Mouse (Mus musculus): ENCODE measurements around the gene Rnf222. TPM values are rescaled to one million over a fixed set of nuclear protein-coding genes. Genes with fewer than 3 reads are reported as not detected.
A peak's percentile ranks its signal among the peaks of the same experiment; 100 is the strongest.

Gene Rnf222
- not detected in 2 replicates for polyA plus RNA-seq (2014; fragmentation: Nextera tagmentation; extraction: Ambion mirVana)

- Histone ChIP-seq H3K27me3 (ENCODE audit: control insufficient read depth, insufficient read depth, low read length) (no peaks in the 10 kb centered on the region), H3K9me3 (ENCODE audit: control insufficient read depth, low read length) (no peaks in the 10 kb centered on the region), H3K9ac (ENCODE audit: low read depth, low read length) (no peak within 1 kb of the TSS), H3K4me3 (ENCODE audit: low read depth, low read length) (no peak within 1 kb of the TSS), H3K36me3 (ENCODE audit: control insufficient read depth, insufficient read depth, low read length) (no peaks in the 10 kb centered on the region), H3K27ac (ENCODE audit: low read depth, low read length) (no peak within 1 kb of the TSS), H3K4me2 (replicated peaks; ENCODE audit: low read depth, low read length) (no peak within 1 kb of the TSS), H3K4me1 (replicated peaks; ENCODE audit: control insufficient read depth, insufficient read depth, low read length) (no peaks in the 10 kb centered on the region)
- WGBS = 34% methylated on average over 6 of the region's 6 CpGs
- no peak for DNase-seq (ENCODE audit: low spot score)
- no peak for ATAC-seq (ENCODE audit: low FRiP score)
Observed at GRCm38 (mm10) chr11:68888253-68888652, at the start of gene Rnf222. TSS of gene Rnf222 (plus strand) at chr11:68888553.

DNA sequence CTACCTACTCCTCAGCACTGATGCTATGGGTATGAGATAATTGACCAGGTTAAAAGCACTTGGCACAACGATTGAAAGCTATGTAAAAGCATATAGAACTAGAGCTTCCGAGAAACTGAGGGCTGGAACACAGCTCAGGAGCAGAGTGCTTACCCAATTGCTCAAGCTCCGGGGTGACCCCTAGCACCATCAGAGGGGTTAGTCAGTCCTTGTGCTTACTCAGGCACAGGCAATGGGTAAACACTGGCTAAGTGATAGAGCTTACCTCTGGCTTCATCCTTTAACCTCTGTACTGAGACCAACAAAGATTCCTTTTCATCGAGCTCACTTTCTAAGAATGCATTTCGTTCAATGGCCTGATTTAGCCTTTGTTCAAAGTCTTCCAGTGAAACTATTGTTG is 48.7 kb upstream of the Rnf222 start:
- ATAC-seq (ENCODE audit: low FRiP score) (no peak), DNase-seq (ENCODE audit: low spot score) (no peak)
- Histone ChIP-seq H3K9ac (ENCODE audit: low read depth, low read length) (no peak overlapping the region), H3K27ac (ENCODE audit: low read depth, low read length) (no peak overlapping the region), H3K9me3 (ENCODE audit: control insufficient read depth, low read length) (no peaks in the 10 kb centered on the region), H3K27me3 (ENCODE audit: control insufficient read depth, insufficient read depth, low read length) (no peaks in the 10 kb centered on the region), H3K4me2 (replicated peaks; ENCODE audit: low read depth, low read length) (no peak overlapping the region), H3K36me3 (ENCODE audit: control insufficient read depth, insufficient read depth, low read length) (0 out of 2 replicates have a peak, but pooled peaks cover 8% of the 10 kb centered on the region), H3K4me3 (ENCODE audit: low read depth, low read length) (no peak overlapping the region), H3K4me1 (replicated peaks; ENCODE audit: control insufficient read depth, insufficient read depth, low read length) (no peaks in the 10 kb centered on the region)
- 68% methylated on average over 5 of the region's 5 CpGs for WGBS

DNA sequence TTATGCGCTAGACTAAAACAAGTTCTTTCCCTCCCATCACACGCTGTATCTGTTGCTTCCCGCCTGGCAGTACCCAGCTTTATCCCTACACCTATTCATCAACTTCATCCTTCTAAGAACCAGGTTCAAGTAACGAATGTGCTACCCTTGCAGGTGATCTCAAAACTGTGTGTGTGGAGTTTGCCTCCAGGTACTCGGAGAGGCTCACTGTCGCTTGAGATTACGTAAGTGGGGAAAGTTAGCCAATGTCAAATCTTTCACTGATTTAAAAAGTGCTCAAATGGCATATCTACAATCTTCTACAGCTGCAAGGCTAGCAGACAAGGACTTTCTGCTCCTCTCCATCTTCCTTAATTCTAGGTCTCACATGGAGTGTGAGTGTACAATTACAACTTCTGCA is 37.5 kb upstream of the Rnf222 start:
- Histone ChIP-seq H3K9me3 (ENCODE audit: control insufficient read depth, low read length) (no peaks in the 10 kb centered on the region), H3K9ac (ENCODE audit: low read depth, low read length) (no peak overlapping the region), H3K36me3 (ENCODE audit: control insufficient read depth, insufficient read depth, low read length) (no peaks in the 10 kb centered on the region), H3K4me1 (replicated peaks; ENCODE audit: control insufficient read depth, insufficient read depth, low read length) (no peaks in the 10 kb centered on the region; the same call in 1 of the 2 replicates), H3K27me3 (ENCODE audit: control insufficient read depth, insufficient read depth, low read length) (no peaks in the 10 kb centered on the region), H3K27ac (ENCODE audit: low read depth, low read length) (no peak overlapping the region), H3K4me2 (replicated peaks; ENCODE audit: low read depth, low read length) (no peak overlapping the region), H3K4me3 (ENCODE audit: low read depth, low read length) (no peak overlapping the region)
- WGBS = 92% methylated on average over 7 of the region's 7 CpGs
- no peak for DNase-seq (ENCODE audit: low spot score)
- ATAC-seq (ENCODE audit: low FRiP score) = no peak

DNA sequence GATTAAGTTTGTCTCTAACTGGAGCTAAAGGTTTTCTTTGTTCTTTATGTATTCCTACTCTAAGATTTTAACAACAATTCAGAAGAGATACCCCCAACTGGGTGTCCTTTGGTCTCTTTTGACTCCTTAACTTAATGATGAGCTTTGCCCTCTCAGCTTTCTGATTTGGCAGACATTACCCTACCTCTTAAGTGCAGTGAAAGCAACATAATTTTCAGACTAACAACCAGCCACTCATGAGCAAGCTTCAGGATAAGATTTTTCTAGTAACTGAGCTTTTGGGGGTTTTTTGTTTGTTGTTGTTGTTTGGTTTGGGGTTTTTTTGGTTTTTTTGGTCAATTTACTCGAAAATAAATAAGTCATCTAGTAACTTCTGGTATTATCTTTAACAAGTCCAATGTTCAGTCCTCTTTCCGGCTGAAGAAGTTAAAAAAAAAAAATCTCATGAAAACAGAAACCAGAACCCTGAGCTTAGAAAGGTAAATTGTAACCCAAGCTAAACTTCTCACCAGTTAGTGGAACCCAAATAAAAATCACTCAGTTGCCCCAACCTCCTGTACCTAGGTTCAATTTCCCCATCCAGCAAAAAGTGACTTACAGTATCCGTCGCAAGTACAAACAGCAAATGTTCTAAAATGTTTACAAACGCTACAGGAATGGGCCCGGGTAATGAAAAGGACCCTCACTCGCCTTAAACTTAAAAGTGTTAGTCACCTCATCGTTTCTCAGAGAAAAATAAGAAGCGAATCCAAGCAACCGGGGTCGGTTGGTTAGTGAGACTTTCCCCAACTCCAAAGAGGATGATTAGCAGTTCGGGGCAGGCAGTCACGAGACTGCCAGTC is 36.5 kb upstream of the Rnf222 start:
- no peak for ATAC-seq (ENCODE audit: low FRiP score)
- no peaks in the 10 kb centered on the region for H3K9me3 ChIP-seq (ENCODE audit: control insufficient read depth, low read length)
- H3K4me3 ChIP-seq (ENCODE audit: low read depth, low read length) = peak overlapping the region; percentile 97
- no peaks in the 10 kb centered on the region for H3K36me3 ChIP-seq (ENCODE audit: control insufficient read depth, insufficient read depth, low read length)
- H3K27me3 ChIP-seq (ENCODE audit: control insufficient read depth, insufficient read depth, low read length) = no peaks in the 10 kb centered on the region
- peak overlapping the region; percentile 43 for H3K4me2 ChIP-seq (replicated peaks; ENCODE audit: low read depth, low read length)
- WGBS = 7% methylated on average over 13 of the region's 13 CpGs
- peak overlapping the region; percentile 91 for H3K9ac ChIP-seq (ENCODE audit: low read depth, low read length)
- peak overlapping the region; percentile 93 for H3K27ac ChIP-seq (ENCODE audit: low read depth, low read length)
- no peak for DNase-seq (ENCODE audit: low spot score)
- H3K4me1 ChIP-seq (replicated peaks; ENCODE audit: control insufficient read depth, insufficient read depth, low read length) = no peaks in the 10 kb centered on the region; the same call in 1 of the 2 replicates

DNA sequence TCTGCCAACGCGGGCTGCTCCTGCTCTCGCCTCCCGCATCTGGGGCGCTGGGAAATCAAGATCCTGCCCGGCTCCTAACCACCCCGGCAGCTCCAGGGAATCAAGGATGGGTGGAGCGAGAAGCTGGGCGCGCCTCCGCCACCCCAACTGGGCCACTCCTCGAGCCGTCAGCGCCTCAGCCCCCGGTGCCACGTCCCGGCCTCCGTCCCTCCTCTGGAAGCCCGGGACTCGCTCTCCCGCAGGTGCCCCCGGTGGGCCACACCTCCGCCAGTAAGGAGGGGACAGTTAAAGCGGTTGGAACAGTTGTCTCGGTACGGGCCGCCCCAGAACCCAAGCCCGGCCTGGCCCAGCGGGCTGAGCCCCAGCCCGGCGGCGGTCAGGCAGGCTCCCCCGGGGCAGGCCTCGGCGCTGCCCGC is 35.9 kb upstream of the Rnf222 start:
- no peaks in the 10 kb centered on the region for H3K27me3 ChIP-seq (ENCODE audit: control insufficient read depth, insufficient read depth, low read length)
- under 1% methylated on average over 34 of the region's 36 CpGs for WGBS
- H3K4me2 ChIP-seq (replicated peaks; ENCODE audit: low read depth, low read length) = peak overlapping the region; percentile 43
- no peaks in the 10 kb centered on the region for H3K36me3 ChIP-seq (ENCODE audit: control insufficient read depth, insufficient read depth, low read length)
- H3K27ac ChIP-seq (ENCODE audit: low read depth, low read length) = peak overlapping the region; percentile 93
- H3K9ac ChIP-seq (ENCODE audit: low read depth, low read length) = peak overlapping the region; percentile 91
- H3K4me1 ChIP-seq (replicated peaks; ENCODE audit: control insufficient read depth, insufficient read depth, low read length) = no peaks in the 10 kb centered on the region; the same call in 1 of the 2 replicates
- peak overlapping the region; percentile 97 for H3K4me3 ChIP-seq (ENCODE audit: low read depth, low read length)
- no peak for DNase-seq (ENCODE audit: low spot score)
- no peak; the same call in 1 of the 2 replicates for ATAC-seq (ENCODE audit: low FRiP score)
- H3K9me3 ChIP-seq (ENCODE audit: control insufficient read depth, low read length) = no peaks in the 10 kb centered on the region

DNA sequence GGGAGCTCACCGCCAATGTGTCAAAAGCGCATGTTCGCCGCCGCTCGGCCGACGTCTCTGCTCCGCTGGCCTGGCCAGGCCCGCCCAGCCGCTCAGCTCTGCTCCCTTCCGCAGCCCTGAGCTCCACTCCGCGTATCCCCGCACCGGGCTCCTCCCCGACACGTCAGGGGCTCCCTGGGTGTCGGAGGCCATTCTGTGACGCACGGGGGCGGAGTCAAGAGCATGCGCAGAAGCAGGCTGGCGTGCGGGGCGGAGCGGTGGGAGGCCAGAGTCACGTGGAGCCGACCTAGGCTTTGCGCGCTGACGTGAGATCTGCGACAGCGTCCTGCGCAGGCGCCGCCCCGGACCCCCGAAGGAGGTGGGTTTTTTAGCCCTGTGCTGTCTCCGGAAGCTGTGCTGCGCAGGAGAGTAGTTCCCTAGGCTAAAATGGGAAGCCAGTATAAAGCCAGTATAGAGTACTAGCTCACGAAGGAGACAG is 35.4 kb upstream of the Rnf222 start:
- ATAC-seq (ENCODE audit: low FRiP score) = peak; percentile 100
- peak overlapping the region; percentile 91 for H3K9ac ChIP-seq (ENCODE audit: low read depth, low read length)
- no peaks in the 10 kb centered on the region; the same call in 1 of the 2 replicates for H3K4me1 ChIP-seq (replicated peaks; ENCODE audit: control insufficient read depth, insufficient read depth, low read length)
- under 1% methylated on average over 42 of the region's 42 CpGs for WGBS
- no peaks in the 10 kb centered on the region for H3K27me3 ChIP-seq (ENCODE audit: control insufficient read depth, insufficient read depth, low read length)
- peak overlapping the region; percentile 97 for H3K4me3 ChIP-seq (ENCODE audit: low read depth, low read length)
- no peaks in the 10 kb centered on the region for H3K9me3 ChIP-seq (ENCODE audit: control insufficient read depth, low read length)
- H3K36me3 ChIP-seq (ENCODE audit: control insufficient read depth, insufficient read depth, low read length) = no peaks in the 10 kb centered on the region
- peak; percentile 100 for DNase-seq (ENCODE audit: low spot score)
- H3K4me2 ChIP-seq (replicated peaks; ENCODE audit: low read depth, low read length) = peak overlapping the region; percentile 43
- H3K27ac ChIP-seq (ENCODE audit: low read depth, low read length) = peak overlapping the region; percentile 93

- H3K9me3 ChIP-seq (ENCODE audit: control insufficient read depth, low read length) = no peaks in the 10 kb centered on the region
- 52% methylated on average over 14 of the region's 14 CpGs for WGBS
- ATAC-seq (ENCODE audit: low FRiP score) = no peak
Observed at GRCm38 (mm10) chr11:68853611-68854401, 34.5 kb upstream of the Rnf222 start.

DNA sequence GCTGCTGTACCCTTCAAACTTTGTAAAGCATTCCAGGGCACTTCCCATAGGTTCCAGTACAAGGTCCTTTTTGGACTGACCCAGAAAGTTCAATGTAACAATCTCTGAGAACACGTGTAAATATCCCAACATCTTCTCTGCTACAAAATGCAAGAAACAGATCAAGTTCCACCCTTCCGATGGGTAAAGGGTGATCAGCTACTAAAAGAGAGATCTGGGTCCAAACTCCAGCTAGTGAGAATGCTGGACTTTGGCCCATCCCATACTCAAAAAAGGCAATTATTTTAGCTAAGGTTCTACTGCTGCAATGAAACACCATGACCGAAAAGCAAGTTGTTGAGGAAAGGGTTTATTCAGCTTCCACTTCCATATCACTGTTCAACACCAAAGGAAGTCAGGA is 33.7 kb upstream of the Rnf222 start:
- Histone ChIP-seq H3K4me2 (replicated peaks; ENCODE audit: low read depth, low read length) (no peak overlapping the region), H3K27me3 (ENCODE audit: control insufficient read depth, insufficient read depth, low read length) (no peaks in the 10 kb centered on the region), H3K9me3 (ENCODE audit: control insufficient read depth, low read length) (no peaks in the 10 kb centered on the region), H3K36me3 (ENCODE audit: control insufficient read depth, insufficient read depth, low read length) (no peaks in the 10 kb centered on the region), H3K4me1 (replicated peaks; ENCODE audit: control insufficient read depth, insufficient read depth, low read length) (no peaks in the 10 kb centered on the region; the same call in 1 of the 2 replicates), H3K9ac (ENCODE audit: low read depth, low read length) (no peak overlapping the region), H3K4me3 (ENCODE audit: low read depth, low read length) (no peak overlapping the region), H3K27ac (ENCODE audit: low read depth, low read length) (no peak overlapping the region)
- DNase-seq (ENCODE audit: low spot score) (no peak), ATAC-seq (ENCODE audit: low FRiP score) (no peak)
- WGBS = 95% methylated on average over 3 of the region's 3 CpGs

More at GRCm38 (mm10) chr11:68853611-68854401, 34.5 kb upstream of the Rnf222 start:
- no peak for DNase-seq (ENCODE audit: low spot score)
- H3K4me2 ChIP-seq (replicated peaks; ENCODE audit: low read depth, low read length) = peak overlapping the region; percentile 43
- no peaks in the 10 kb centered on the region; the same call in 1 of the 2 replicates for H3K4me1 ChIP-seq (replicated peaks; ENCODE audit: control insufficient read depth, insufficient read depth, low read length)
- no peak overlapping the region for H3K27ac ChIP-seq (ENCODE audit: low read depth, low read length)
- H3K36me3 ChIP-seq (ENCODE audit: control insufficient read depth, insufficient read depth, low read length) = no peaks in the 10 kb centered on the region
- H3K27me3 ChIP-seq (ENCODE audit: control insufficient read depth, insufficient read depth, low read length) = no peaks in the 10 kb centered on the region
- H3K4me3 ChIP-seq (ENCODE audit: low read depth, low read length) = peak overlapping the region; percentile 97
- H3K9ac ChIP-seq (ENCODE audit: low read depth, low read length) = peak overlapping the region; percentile 77
